Mouse (Mus musculus) NIH3T3 (cell line): ENCODE data around the gene Map2k2.
A peak's percentile ranks its signal among the peaks of the same experiment; 100 is the strongest.
"Not testable (repeated sequence)": the region's sequence is repeated elsewhere in the genome, so short reads cannot be mapped to it uniquely, and the experiment has no call there.

Experiments used
- DNase-seq: peaks from one replicate; pipeline ENCODE4 v3.0.0-alpha.2; 2012; ENCODE audit warnings: low read depth

Map2k2 gene

GRCm38 (mm10) chr10:81175936-81176465, 70.3 kb downstream of the Map2k2 start:
- peak; percentile 93 for DNase-seq

GRCm38 (mm10) chr10:81176466-81177271, 71.0 kb downstream of the Map2k2 start, which contains the start of gene Eef2:
Gene Eef2, plus strand, starts transcription at chr10:81176631.
- DNase-seq: peak; percentile 100

GRCm38 (mm10) chr10:81177491-81177925, 71.8 kb downstream of the Map2k2 start:
- DNase-seq: peak; percentile 73

- DNase-seq: no peak
Observed at GRCm38 (mm10) chr10:81177958-81178712, 72.4 kb downstream of the Map2k2 start.

- DNase-seq: no peak
Observed at GRCm38 (mm10) chr10:81178927-81179326, 73.2 kb downstream of the Map2k2 start.

GRCm38 (mm10) chr10:81179451-81180342, 74.0 kb downstream of the Map2k2 start:
- DNase-seq: peak; percentile 42

- no peak for DNase-seq
Observed at GRCm38 (mm10) chr10:81180946-81181345, 75.2 kb downstream of the Map2k2 start.

- DNase-seq: not testable (repeated sequence)
Observed at GRCm38 (mm10) chr10:81181860-81182259, 76.1 kb downstream of the Map2k2 start.

GRCm38 (mm10) chr10:81182336-81183333, 76.9 kb downstream of the Map2k2 start, which contains the start of gene Dapk3:
Gene Dapk3, plus strand, starts transcription at chr10:81183005.
- peak; percentile 100 for DNase-seq
